Mouse (Mus musculus): Measurements from ENCODE around the gene Ccdc153.

Ccdc153 gene

GRCm38 (mm10) chr9:44239447-44239846 lies 1.0 kb upstream of the Ccdc153 start:
- peak; percentile 51 to 65 for DNase-seq (ENCODE audit: low read depth in 2 of 2, low spot score in 2 of 2)

GRCm38 (mm10) chr9:44240911-44241310 lies 435 bp downstream of the Ccdc153 start:
- DNase-seq (ENCODE audit: low read depth in 2 of 2, low spot score in 2 of 2), result no peak

- no peak for DNase-seq (ENCODE audit: low read depth in 2 of 2, low spot score in 2 of 2)
Observed at GRCm38 (mm10) chr9:44241418-44241817, 942 bp downstream of the Ccdc153 start.

- DNase-seq (ENCODE audit: low read depth in 2 of 2, low spot score in 2 of 2), result no peak
Observed at GRCm38 (mm10) chr9:44243621-44244020, 3.1 kb downstream of the Ccdc153 start.

- DNase-seq (ENCODE audit: low read depth in 2 of 2, low spot score in 2 of 2), result no peak
Observed at GRCm38 (mm10) chr9:44247907-44248306, 7.4 kb downstream of the Ccdc153 start.

- DNase-seq (ENCODE audit: low read depth in 2 of 2, low spot score in 2 of 2), result no peak
Observed at GRCm38 (mm10) chr9:44249181-44250146, 9.0 kb downstream of the Ccdc153 start.

- no peak for DNase-seq (ENCODE audit: low read depth in 2 of 2, low spot score in 2 of 2)
Observed at GRCm38 (mm10) chr9:44250445-44250844, 10.0 kb downstream of the Ccdc153 start.

- DNase-seq (ENCODE audit: low read depth in 2 of 2, low spot score in 2 of 2), result no peak
Observed at GRCm38 (mm10) chr9:44251314-44251713, 10.8 kb downstream of the Ccdc153 start, which contains the start of gene Pdzd3. TSS of gene Pdzd3 (minus strand) at chr9:44251471.

GRCm38 (mm10) chr9:44253441-44253840 lies 13.0 kb downstream of the Ccdc153 start:
- no peak for DNase-seq (ENCODE audit: low read depth in 2 of 2, low spot score in 2 of 2)

- no peak for DNase-seq (ENCODE audit: low read depth in 2 of 2, low spot score in 2 of 2)
Observed at GRCm38 (mm10) chr9:44254508-44255135, 14.1 kb downstream of the Ccdc153 start.

GRCm38 (mm10) chr9:44255136-44255521 lies 14.7 kb downstream of the Ccdc153 start:
- no peak for DNase-seq (ENCODE audit: low read depth in 2 of 2, low spot score in 2 of 2)

GRCm38 (mm10) chr9:44256213-44256612 lies 15.7 kb downstream of the Ccdc153 start:
- DNase-seq (ENCODE audit: low read depth in 2 of 2, low spot score in 2 of 2), result no peak

GRCm38 (mm10) chr9:44259014-44259413 lies 18.5 kb downstream of the Ccdc153 start:
- DNase-seq (ENCODE audit: low read depth in 2 of 2, low spot score in 2 of 2), result no peak

- DNase-seq (ENCODE audit: low read depth in 2 of 2, low spot score in 2 of 2), result no peak
Observed at GRCm38 (mm10) chr9:44261388-44261787, 20.9 kb downstream of the Ccdc153 start.

- DNase-seq (ENCODE audit: low read depth in 2 of 2, low spot score in 2 of 2), result no peak
Observed at GRCm38 (mm10) chr9:44266478-44267226, 26.2 kb downstream of the Ccdc153 start.

- DNase-seq (ENCODE audit: low read depth in 2 of 2, low spot score in 2 of 2), result no peak
Observed at GRCm38 (mm10) chr9:44267319-44268026, 27.0 kb downstream of the Ccdc153 start.

GRCm38 (mm10) chr9:44268027-44268360 lies 27.5 kb downstream of the Ccdc153 start:
- DNase-seq (ENCODE audit: low read depth in 2 of 2, low spot score in 2 of 2), result peak; percentile 69 to 83

GRCm38 (mm10) chr9:44268432-44268831 lies 28.0 kb downstream of the Ccdc153 start, which contains the start of gene Nlrx1:
TSS of gene Nlrx1 (minus strand) at chr9:44268599.
- DNase-seq (ENCODE audit: low read depth in 2 of 2, low spot score in 2 of 2), result no peak

- DNase-seq (ENCODE audit: low read depth in 2 of 2, low spot score in 2 of 2), result peak; percentile 33 to 61
Observed at GRCm38 (mm10) chr9:44269077-44269476, 28.6 kb downstream of the Ccdc153 start.

GRCm38 (mm10) chr9:44269973-44270372 lies 29.5 kb downstream of the Ccdc153 start:
- no peak for DNase-seq (ENCODE audit: low read depth in 2 of 2, low spot score in 2 of 2)

GRCm38 (mm10) chr9:44283183-44283582 lies 42.7 kb downstream of the Ccdc153 start:
- no peak for DNase-seq (ENCODE audit: low read depth in 2 of 2, low spot score in 2 of 2)

Measured in CD8-positive naive resting alpha-beta T cell, adult 2 months (primary cell).